Mouse (Mus musculus) MEL (cell line): ENCODE results near the gene Atxn1l. TPM values are rescaled to one million over a fixed set of nuclear protein-coding genes. Genes with fewer than 3 reads are reported as not detected.

Experiments
- DNase-seq: peaks from one replicate; pipeline ENCODE4 v3.0.0; 2011; ENCODE audit warnings: low read depth, low spot score
- H3K27ac ChIP-seq: 2 replicates; pipeline ENCODE4 v1.5.1; 2012; ENCODE audit warnings: low read depth, mild to moderate bottlenecking, control low read depth, low read length, moderate library complexity; ENCODE audit not compliant: control insufficient read depth
- H3K27me3 ChIP-seq, 2 experiments: fragments of 150-350 bp in 1 of 2; sonication (generic) in 1 of 2; 2 replicates each; pipeline ENCODE4 v1.6.1; 2012; ENCODE audit warnings: low read length in 2 of 2, mild to moderate bottlenecking in 2 of 2, improper control_type of control experiment in 1 of 2, moderate library complexity in 1 of 2; ENCODE audit not compliant: insufficient read depth in 2 of 2, control insufficient read depth in 1 of 2
- H3K36me3 ChIP-seq, 2 experiments: 2 replicates each; pipeline ENCODE4 v1.6.1; 2012 to 2014; ENCODE audit warnings: low read length in 2 of 2, improper control_type of control experiment in 1 of 2, inconsistent platforms in 1 of 2, mild to moderate bottlenecking in 1 of 2; ENCODE audit not compliant: insufficient read depth in 2 of 2, control insufficient read depth in 1 of 2
- H3K4me1 ChIP-seq, 2 experiments: fragments of 150-350 bp in 1 of 2; sonication (generic) in 1 of 2; 2 replicates each; pipeline ENCODE4 v1.6.1; 2012; ENCODE audit warnings: low read length in 2 of 2, improper control_type of control experiment in 1 of 2, mild to moderate bottlenecking in 1 of 2; ENCODE audit not compliant: insufficient read depth in 2 of 2, control insufficient read depth in 1 of 2
- H3K4me3 ChIP-seq, 2 experiments: fragments of 150-350 bp in 1 of 2; sonication (generic) in 1 of 2; 2 replicates each; pipeline ENCODE4 v1.5.1; 2012; ENCODE audit warnings: low read depth in 2 of 2, low read length in 2 of 2, mild to moderate bottlenecking in 2 of 2, moderate library complexity in 2 of 2, control low read depth in 1 of 2, improper control_type of control experiment in 1 of 2; ENCODE audit not compliant: control insufficient read depth in 1 of 2, insufficient read depth in 1 of 2
- H3K79me2 ChIP-seq: 2 replicates; pipeline ENCODE4 v1.6.1; 2012; ENCODE audit warnings: mild to moderate bottlenecking, low read length, moderate library complexity; ENCODE audit not compliant: control insufficient read depth, poor library complexity, insufficient read depth
- H3K9ac ChIP-seq: 2 replicates; pipeline ENCODE4 v1.6.1; 2012; ENCODE audit warnings: low read depth, mild to moderate bottlenecking, control low read depth, low read length, moderate library complexity; ENCODE audit not compliant: control insufficient read depth, poor library complexity, severe bottlenecking
- H3K9me3 ChIP-seq: fragments of 150-350 bp; sonication (generic); replicated peaks from 2 replicates; pipeline ENCODE4 v1.6.1; 2012; ENCODE audit warnings: mild to moderate bottlenecking, low read length, improper control_type of control experiment, moderate library complexity; ENCODE audit not compliant: insufficient read depth
- CHD2 ChIP-seq: IDR thresholded peaks from 2 replicates; pipeline ENCODE4 v1.6.1; 2011; ENCODE audit warnings: low read length, improper control_type of control experiment
- CTCF ChIP-seq, 3 experiments: IDR thresholded peaks in 2 of 3; conservative IDR thresholded peaks in 1 of 3; 2 replicates each; pipeline ENCODE4 v1.5.1; 2011 to 2012; ENCODE audit warnings: low read length in 3 of 3, low read depth in 2 of 3, mild to moderate bottlenecking in 2 of 3, improper control_type of control experiment in 1 of 3, inconsistent platforms in 1 of 3, mixed read lengths in 1 of 3, moderate library complexity in 1 of 3; ENCODE audit not compliant: control insufficient read depth in 1 of 3, insufficient read depth in 1 of 3, poor library complexity in 1 of 3, severe bottlenecking in 1 of 3
- ELF1 ChIP-seq: IDR thresholded peaks from 2 replicates; pipeline ENCODE4 v1.6.1; 2014; ENCODE audit warnings: low read depth, mild to moderate bottlenecking, inconsistent platforms, low read length, improper control_type of control experiment, moderate library complexity
- EP300 ChIP-seq, 2 experiments: IDR thresholded peaks; 2 replicates each; pipeline ENCODE4 v1.6.1; 2011; ENCODE audit warnings: improper control_type of control experiment in 2 of 2, low read length in 2 of 2, low read depth in 1 of 2, mild to moderate bottlenecking in 1 of 2
- ETS1 ChIP-seq: IDR thresholded peaks from 2 replicates; pipeline ENCODE4 v1.6.1; 2012; ENCODE audit warnings: low read depth, mild to moderate bottlenecking, inconsistent platforms, low read length, improper control_type of control experiment, moderate library complexity
- GABPA ChIP-seq: IDR thresholded peaks from 2 replicates; pipeline ENCODE4 v1.6.1; 2012; ENCODE audit warnings: low read depth, mild to moderate bottlenecking, inconsistent platforms, low read length, improper control_type of control experiment, moderate library complexity
- GATA1 ChIP-seq: IDR thresholded peaks from 2 replicates; pipeline ENCODE4 v1.6.1; 2011; ENCODE audit warnings: low read depth, low read length, improper control_type of control experiment
- HCFC1 ChIP-seq: IDR thresholded peaks from 2 replicates; pipeline ENCODE4 v1.6.1; 2012; ENCODE audit warnings: low read depth, mild to moderate bottlenecking, inconsistent platforms, low read length, improper control_type of control experiment, moderate library complexity
- JUND ChIP-seq: IDR thresholded peaks from 2 replicates; pipeline ENCODE4 v1.6.1; 2011; ENCODE audit warnings: low read depth, mild to moderate bottlenecking, improper control_type of control experiment, low read length
- KAT2A ChIP-seq: conservative IDR thresholded peaks from 2 replicates; pipeline ENCODE4 v1.6.1; 2012; ENCODE audit warnings: low read depth, low read length, improper control_type of control experiment, inconsistent platforms
- MAFK ChIP-seq: IDR thresholded peaks from 2 replicates; pipeline ENCODE4 v1.6.1; 2011; ENCODE audit warnings: low read depth, mild to moderate bottlenecking, low read length, improper control_type of control experiment, borderline replicate concordance
- MAX ChIP-seq: IDR thresholded peaks from 2 replicates; pipeline ENCODE4 v1.6.1; 2011; ENCODE audit warnings: low read length, improper control_type of control experiment
- MAZ ChIP-seq: IDR thresholded peaks from 2 replicates; pipeline ENCODE4 v1.6.1; 2012; ENCODE audit warnings: low read depth, mild to moderate bottlenecking, inconsistent platforms, low read length, improper control_type of control experiment
- MEF2A ChIP-seq: IDR thresholded peaks from 2 replicates; pipeline ENCODE4 v1.6.1; 2014; ENCODE audit warnings: low read depth, mild to moderate bottlenecking, inconsistent platforms, low read length, improper control_type of control experiment; ENCODE audit not compliant: poor library complexity, insufficient replicate concordance, severe bottlenecking; ENCODE audit errors: extremely low read depth
- MXI1 ChIP-seq: IDR thresholded peaks from 2 replicates; pipeline ENCODE4 v1.6.1; 2011; ENCODE audit warnings: mild to moderate bottlenecking, low read depth, low read length, improper control_type of control experiment
- MYB ChIP-seq: IDR thresholded peaks from 2 replicates; pipeline ENCODE4 v1.6.1; 2011; ENCODE audit warnings: mild to moderate bottlenecking, low read depth, low read length, improper control_type of control experiment
- MYC ChIP-seq: IDR thresholded peaks from 2 replicates; pipeline ENCODE4 v1.6.1; 2011; ENCODE audit warnings: low read depth, mild to moderate bottlenecking, low read length, improper control_type of control experiment, moderate library complexity
- POLR2A ChIP-seq, 2 experiments: IDR thresholded peaks; 2 replicates each; pipeline ENCODE4 v1.6.1; 2011 to 2012; ENCODE audit warnings: low read length in 2 of 2, mild to moderate bottlenecking in 2 of 2, control low read depth in 1 of 2, improper control_type of control experiment in 1 of 2, low read depth in 1 of 2, moderate library complexity in 1 of 2; ENCODE audit not compliant: control insufficient read depth in 1 of 2, insufficient read depth in 1 of 2, poor library complexity in 1 of 2
- RAD21 ChIP-seq: IDR thresholded peaks from 2 replicates; pipeline ENCODE4 v1.6.1; 2011; ENCODE audit warnings: mild to moderate bottlenecking, low read depth, low read length, improper control_type of control experiment
- SIN3A ChIP-seq: IDR thresholded peaks from 2 replicates; pipeline ENCODE4 v1.6.1; 2012; ENCODE audit warnings: low read length, improper control_type of control experiment, inconsistent platforms
- SMC3 ChIP-seq: IDR thresholded peaks from 2 replicates; pipeline ENCODE4 v1.6.1; 2011; ENCODE audit warnings: low read depth, low read length, improper control_type of control experiment
- TAL1 ChIP-seq: IDR thresholded peaks from 2 replicates; pipeline ENCODE4 v1.6.1; 2012; ENCODE audit warnings: mild to moderate bottlenecking, inconsistent platforms, low read length, moderate library complexity, mixed read lengths
- TCF12 ChIP-seq: IDR thresholded peaks from 2 replicates; pipeline ENCODE4 v1.6.1; 2014; ENCODE audit warnings: low read depth, mild to moderate bottlenecking, inconsistent platforms, low read length, improper control_type of control experiment, moderate library complexity
- UBTF ChIP-seq: IDR thresholded peaks from 2 replicates; pipeline ENCODE4 v1.6.1; 2012; ENCODE audit warnings: low read depth, mild to moderate bottlenecking, inconsistent platforms, low read length, improper control_type of control experiment, moderate library complexity, borderline replicate concordance; ENCODE audit not compliant: insufficient read depth
- USF1 ChIP-seq: IDR thresholded peaks from 2 replicates; pipeline ENCODE4 v1.6.1; 2014; ENCODE audit warnings: low read depth, mild to moderate bottlenecking, inconsistent platforms, low read length, improper control_type of control experiment, moderate library complexity
- USF2 ChIP-seq, 2 experiments: IDR thresholded peaks; 2 replicates each; pipeline ENCODE4 v1.6.1; 2011 to 2012; ENCODE audit warnings: improper control_type of control experiment in 2 of 2, low read length in 2 of 2, borderline replicate concordance in 1 of 2, inconsistent platforms in 1 of 2, low read depth in 1 of 2, mild to moderate bottlenecking in 1 of 2; ENCODE audit not compliant: insufficient read depth in 1 of 2
- ZNF384 ChIP-seq: IDR thresholded peaks from 2 replicates; pipeline ENCODE4 v1.6.1; 2012; ENCODE audit warnings: low read depth, mild to moderate bottlenecking, inconsistent platforms, low read length, improper control_type of control experiment
- polyA plus RNA-seq, 2 experiments: library from polyadenylated mRNA; stranded (reverse) in 1 of 2; unstranded in 1 of 2; fragments of >175 nt in 1 of 2; fragments of >200 nt in 1 of 2; gene quantifications; 2 replicates each; pipeline versions ENCODE4 v1.2.1 to v1.2.4; 2012; ENCODE audit warnings: low replicate concordance in 2 of 2, low read depth in 1 of 2; ENCODE audit not compliant: insufficient read length in 2 of 2, insufficient read depth in 1 of 2, missing spikeins in 1 of 2
- total RNA-seq: library from RNA; depleted of rRNA; stranded (reverse); fragments of 300-350 nt; gene quantifications from 2 replicates; pipeline ENCODE4 v1.2.3, GENCODE M21; 2012

Atxn1l gene
- total and polyA plus RNA-seq, 3 experiments, result 4.1 to 9.5 TPM; not detected in 1

- peak; percentile 37 for DNase-seq
- TF ChIP-seq USF2 (IDR thresholded peaks at IDR 0.05; ENCODE audit: borderline replicate concordance in 1 of 2, insufficient read depth in 1 of 2, low read depth in 1 of 2, low read length in 2 of 2), result no peak
- TF ChIP-seq ETS1, result no peak
- no peak for TF ChIP-seq SMC3
- TF ChIP-seq GATA1, result no peak
- TF ChIP-seq CTCF (IDR thresholded peaks at IDR 0.05 in 2 of 3, conservative IDR thresholded peaks at IDR 0.05 in 1 of 3; ENCODE audit: control insufficient read depth in 1 of 3, insufficient read depth in 1 of 3, low read depth in 2 of 3, low read length in 3 of 3, poor library complexity in 1 of 3, severe bottlenecking in 1 of 3), result no peak
- no peak for TF ChIP-seq UBTF
- TF ChIP-seq USF1, result no peak
- TF ChIP-seq POLR2A (IDR thresholded peaks at IDR 0.05; ENCODE audit: control insufficient read depth in 1 of 2, insufficient read depth in 1 of 2, low read depth in 1 of 2, low read length in 2 of 2, poor library complexity in 1 of 2), result no peak
- no peak for TF ChIP-seq MXI1
- H3K4me3 ChIP-seq, result peak overlapping the region in 1 of 2 experiments; percentile 80; a peak in 2 of 4 replicates
Measured at GRCm38 (mm10) chr8:109694154-109694553, 43.4 kb downstream of the Atxn1l start.

DNA sequence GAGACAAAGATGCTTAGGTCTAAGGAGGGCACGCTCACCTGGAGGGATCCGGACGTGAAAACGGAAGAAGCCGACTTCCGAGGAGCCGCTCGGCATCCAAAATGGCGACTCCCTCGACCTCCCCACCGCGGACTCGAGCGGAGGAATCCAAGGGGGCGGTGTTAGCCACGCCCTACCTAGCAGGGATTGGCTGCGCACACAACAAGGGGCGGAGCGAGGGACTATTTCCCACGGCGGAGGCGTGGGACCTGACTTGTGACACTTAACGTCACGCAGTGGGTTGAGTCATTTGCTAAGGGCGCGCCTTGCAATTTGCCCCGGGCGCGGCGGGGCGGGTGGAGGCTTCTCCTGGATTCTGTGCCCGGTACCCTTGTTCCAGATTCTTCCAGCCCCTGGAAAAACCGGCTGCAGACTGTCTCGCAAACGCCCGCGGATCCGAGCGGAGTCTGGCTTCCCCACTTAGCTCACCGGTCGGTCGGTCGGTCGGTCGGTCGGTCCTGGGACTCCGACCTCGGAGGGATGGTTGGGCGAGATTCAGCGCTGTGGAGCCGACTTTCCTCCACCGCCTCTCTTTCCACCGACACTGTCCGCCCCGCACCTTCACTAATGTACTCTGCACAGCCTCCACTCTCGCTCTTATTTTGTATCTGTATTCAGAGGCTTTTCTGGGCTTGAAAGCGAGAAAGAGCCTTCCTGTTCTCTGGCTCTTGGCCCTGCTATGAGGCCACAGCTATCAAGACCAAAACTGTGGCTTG is 44.2 kb downstream of the Atxn1l start, which contains the start of gene Ist1:
Ist1 (minus strand) TSS at position 115 of the 755 bp plus-strand sequence.
- Histone ChIP-seq H3K27ac (peak within 1 kb of the TSS; percentile 35), H3K4me3 (peak within 1 kb of the TSS; percentile 81 to 83), H3K79me2 (peaks cover 38% of the 10 kb centered on the region), H3K9ac (peak within 1 kb of the TSS; percentile 78), H3K4me1 (peaks cover 5 to 14% of the 10 kb centered on the region in 2 experiments), H3K36me3 (peaks cover 0 to 15% of the 10 kb centered on the region in 2 experiments; a peak in 2 of 4 replicates), H3K27me3 (no peaks in the 10 kb centered on the region), H3K9me3 (no peaks in the 10 kb centered on the region)
- DNase-seq, result peak; percentile 99
- TF ChIP-seq CTCF (IDR thresholded peaks at IDR 0.05 in 2 of 3, conservative IDR thresholded peaks at IDR 0.05 in 1 of 3; ENCODE audit: control insufficient read depth in 1 of 3, insufficient read depth in 1 of 3, low read depth in 2 of 3, low read length in 3 of 3, poor library complexity in 1 of 3, severe bottlenecking in 1 of 3) (no peak), ZNF384 (0 out of 2 replicates have a peak, but pooled peaks have one; percentile 34), CHD2 (peak; percentile 74), TCF12 (peak; percentile 91), TAL1 (no peak), RAD21 (no peak), SMC3 (no peak), JUND (peak; percentile 80), MAX (peak; percentile 83), USF1 (peak; percentile 69), UBTF (no peak; the same call in 1 of the 2 replicates), ELF1 (peak; percentile 61), KAT2A (peak; percentile 97), MEF2A (peak; percentile 26; the same call in 1 of the 2 replicates), HCFC1 (peak; percentile 84), MAZ (peak; percentile 94), MYC (peak; percentile 87), GABPA (0 out of 2 replicates have a peak, but pooled peaks have one; percentile 16), USF2 (IDR thresholded peaks at IDR 0.05; ENCODE audit: borderline replicate concordance in 1 of 2, insufficient read depth in 1 of 2, low read depth in 1 of 2, low read length in 2 of 2) (no peak), POLR2A (IDR thresholded peaks at IDR 0.05; ENCODE audit: control insufficient read depth in 1 of 2, insufficient read depth in 1 of 2, low read depth in 1 of 2, low read length in 2 of 2, poor library complexity in 1 of 2) (peak; percentile 88 to 95), SIN3A (peak; percentile 95), EP300 (IDR thresholded peaks at IDR 0.05; ENCODE audit: low read depth in 1 of 2, low read length in 2 of 2) (peak in 1 of 2 experiments; percentile 45; a peak in 1 of 4 replicates), MAFK (no peak), MYB (no peak)

More at GRCm38 (mm10) chr8:109694154-109694553, 43.4 kb downstream of the Atxn1l start:
- Histone ChIP-seq H3K9ac (peak overlapping the region; percentile 78), H3K79me2 (peaks cover 35% of the 10 kb centered on the region), H3K36me3 (peaks cover 0 to 15% of the 10 kb centered on the region in 2 experiments; a peak in 2 of 4 replicates), H3K9me3 (no peaks in the 10 kb centered on the region), H3K27ac (no peak overlapping the region), H3K27me3 (no peaks in the 10 kb centered on the region), H3K4me1 (peaks cover 5 to 14% of the 10 kb centered on the region in 2 experiments)
